Mouse (Mus musculus) megakaryocyte, embryonic 14.5 days (primary cell): ENCODE results near the gene Hand2.

Experiments used
- FLI1 ChIP-seq: IDR thresholded peaks from 2 replicates; pipeline ENCODE4 v1.6.1; 2012; ENCODE audit warnings: low read length, inconsistent platforms, mixed read lengths
- GATA1 ChIP-seq: IDR thresholded peaks from 3 replicates; pipeline ENCODE4 v1.6.1; 2012; ENCODE audit warnings: mixed read lengths, low read length, inconsistent platforms, borderline replicate concordance

- TF ChIP-seq GATA1 = no peak
- TF ChIP-seq FLI1 = no peak
Measured at GRCm38 (mm10) chr8:57340840-57341540, 20.2 kb downstream of the Hand2 start.
